Mouse (Mus musculus) CH12.LX (cell line): ENCODE results near the gene Kif6.

Experiments
- IRF4 ChIP-seq: IDR thresholded peaks from 2 replicates; pipeline ENCODE4 v1.6.1; 2014; ENCODE audit warnings: low read depth, mild to moderate bottlenecking, inconsistent platforms, low read length, improper control_type of control experiment
- JUND ChIP-seq: conservative IDR thresholded peaks from 2 replicates; pipeline ENCODE4 v1.6.1; 2011; ENCODE audit warnings: low read depth, low read length, improper control_type of control experiment

GRCm38 (mm10) chr17:49650366-49650765 lies 35.4 kb downstream of the Kif6 start:
- TF ChIP-seq JUND (no peak), IRF4 (no peak)
